Mouse (Mus musculus) forebrain, embryonic 11.5 days (tissue): ENCODE data around the gene Lemd2. TPM values are rescaled to one million over a fixed set of nuclear protein-coding genes. Genes with fewer than 3 reads are reported as not detected.

Source experiments
- ATAC-seq: fragments of 200-750 bp; cut with Nextera tagmentation; replicated peaks from 2 replicates; pipeline ENCODE4 v1.8.0; 2017; ENCODE audit warnings: moderate TSS enrichment; ENCODE audit not compliant: low FRiP score
- DNase-seq: peaks from one replicate; pipeline ENCODE4 v3.0.0-alpha.2; 2017; ENCODE audit warnings: low spot score
- H3K27ac ChIP-seq: fragments of 300-500 bp; sonication (generic); 2 replicates; pipeline ENCODE4 v1.5.1; 2014; ENCODE audit warnings: low read depth, low read length
- H3K27me3 ChIP-seq: fragments of 300-500 bp; sonication (generic); 2 replicates; pipeline ENCODE4 v1.6.1; 2014; ENCODE audit warnings: mild to moderate bottlenecking, low read length, mixed read lengths; ENCODE audit not compliant: control insufficient read depth, insufficient read depth
- H3K36me3 ChIP-seq: fragments of 300-500 bp; sonication (generic); 2 replicates; pipeline ENCODE4 v1.6.1; 2014; ENCODE audit warnings: mild to moderate bottlenecking, low read length, moderate library complexity, mixed read lengths; ENCODE audit not compliant: control insufficient read depth, insufficient read depth
- H3K4me1 ChIP-seq: fragments of 300-500 bp; sonication (generic); replicated peaks from 2 replicates; pipeline ENCODE4 v1.6.1; 2014; ENCODE audit warnings: low read length, mixed read lengths; ENCODE audit not compliant: control insufficient read depth, insufficient read depth
- H3K4me2 ChIP-seq: fragments of 300-500 bp; sonication (generic); 2 replicates; pipeline ENCODE4 v1.6.1; 2014; ENCODE audit warnings: low read depth, mild to moderate bottlenecking, low read length, moderate library complexity, mixed read lengths; ENCODE audit not compliant: severe bottlenecking
- H3K4me3 ChIP-seq: fragments of 300-500 bp; sonication (generic); 2 replicates; pipeline ENCODE4 v1.5.1; 2014; ENCODE audit warnings: low read depth, low read length
- H3K9ac ChIP-seq: fragments of 300-500 bp; sonication (generic); 2 replicates; pipeline ENCODE4 v1.6.1; 2014; ENCODE audit warnings: low read length
- H3K9me3 ChIP-seq: fragments of 300-500 bp; sonication (generic); 2 replicates; pipeline ENCODE4 v1.6.1; 2016; ENCODE audit warnings: low read length, mixed read lengths; ENCODE audit not compliant: control insufficient read depth
- WGBS: fragments of 180-500 bp; shearing (Covaris S2); extraction: QIAGEN DNeasy Blood & Tissue Kit; methylation state at CpG from one replicate; pipeline ENCODE4 v1.1.7; 2014; 5-methylcytosine and 5-hydroxymethylcytosine counted together
- polyA plus RNA-seq: library from polyadenylated mRNA; unstranded; fragments of >200 nt; fragmentation: Nextera tagmentation; extraction: Ambion mirVana; gene quantifications from 2 replicates; pipeline ENCODE4 v1.2.1, GENCODE M21; 2014

Gene Lemd2
- polyA plus RNA-seq, 1 experiment from 2014 or later: 18.1 TPM

DNA sequence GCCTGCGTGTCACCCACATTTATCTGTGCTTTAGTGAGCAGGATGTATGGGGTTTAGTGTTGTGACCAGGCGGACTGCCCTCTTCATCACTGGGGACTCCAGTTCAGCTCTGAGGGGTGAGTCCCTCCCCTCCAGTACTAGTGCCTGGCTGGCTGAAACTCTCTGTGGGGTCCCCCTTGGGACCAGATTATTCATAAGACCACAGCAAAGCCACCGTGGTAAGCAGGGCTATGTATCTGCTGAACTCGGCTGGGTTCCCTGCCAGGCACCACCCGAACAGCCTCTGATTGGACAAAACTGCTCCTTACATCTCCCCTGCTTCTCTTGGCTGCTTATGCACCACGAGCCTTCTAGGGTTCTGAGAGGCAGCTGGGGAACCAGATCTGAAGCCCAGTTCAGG, 14.6 kb upstream of the Lemd2 start:
- H3K9ac ChIP-seq: no peak overlapping the region
- DNase-seq (no peak), ATAC-seq (no peak)
- H3K4me1 ChIP-seq: no peaks in the 10 kb centered on the region
- WGBS: 53% methylated on average over 6 of the region's 6 CpGs
- no peak overlapping the region for H3K27ac ChIP-seq
- no peak overlapping the region for H3K4me3 ChIP-seq
- H3K36me3 ChIP-seq: no peaks in the 10 kb centered on the region
- no peak overlapping the region for H3K4me2 ChIP-seq
- H3K27me3 ChIP-seq: no peaks in the 10 kb centered on the region
- no peaks in the 10 kb centered on the region; the same call in 1 of the 2 replicates for H3K9me3 ChIP-seq

DNA sequence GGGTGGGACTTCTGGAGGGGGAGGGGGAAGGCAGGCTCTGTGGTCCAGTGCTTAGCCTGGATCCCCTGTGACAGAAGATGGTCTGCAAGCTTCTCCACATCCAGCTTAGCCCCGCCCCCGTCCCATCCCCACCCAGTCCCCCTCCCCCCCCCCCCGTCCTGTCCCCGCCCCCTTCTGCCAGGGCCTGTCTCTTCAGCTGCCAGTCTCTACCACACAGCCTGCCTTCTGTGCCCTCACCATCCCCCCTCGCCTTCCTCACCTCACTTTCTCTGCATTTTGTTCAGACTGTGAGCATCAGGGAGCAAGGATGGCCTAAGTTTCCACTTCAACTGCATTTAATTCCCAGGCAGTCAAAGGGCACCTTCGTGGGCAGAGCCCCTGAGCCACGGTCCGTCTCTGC, 14.1 kb upstream of the Lemd2 start:
- WGBS: 40% methylated on average over 8 of the region's 8 CpGs
- H3K4me1 ChIP-seq: no peaks in the 10 kb centered on the region
- DNase-seq (no peak), ATAC-seq (no peak)
- H3K9ac ChIP-seq: no peak overlapping the region
- no peaks in the 10 kb centered on the region for H3K36me3 ChIP-seq
- H3K4me3 ChIP-seq: no peak overlapping the region
- no peaks in the 10 kb centered on the region for H3K27me3 ChIP-seq
- no peak overlapping the region for H3K27ac ChIP-seq
- no peak overlapping the region for H3K4me2 ChIP-seq
- no peaks in the 10 kb centered on the region; the same call in 1 of the 2 replicates for H3K9me3 ChIP-seq

DNA sequence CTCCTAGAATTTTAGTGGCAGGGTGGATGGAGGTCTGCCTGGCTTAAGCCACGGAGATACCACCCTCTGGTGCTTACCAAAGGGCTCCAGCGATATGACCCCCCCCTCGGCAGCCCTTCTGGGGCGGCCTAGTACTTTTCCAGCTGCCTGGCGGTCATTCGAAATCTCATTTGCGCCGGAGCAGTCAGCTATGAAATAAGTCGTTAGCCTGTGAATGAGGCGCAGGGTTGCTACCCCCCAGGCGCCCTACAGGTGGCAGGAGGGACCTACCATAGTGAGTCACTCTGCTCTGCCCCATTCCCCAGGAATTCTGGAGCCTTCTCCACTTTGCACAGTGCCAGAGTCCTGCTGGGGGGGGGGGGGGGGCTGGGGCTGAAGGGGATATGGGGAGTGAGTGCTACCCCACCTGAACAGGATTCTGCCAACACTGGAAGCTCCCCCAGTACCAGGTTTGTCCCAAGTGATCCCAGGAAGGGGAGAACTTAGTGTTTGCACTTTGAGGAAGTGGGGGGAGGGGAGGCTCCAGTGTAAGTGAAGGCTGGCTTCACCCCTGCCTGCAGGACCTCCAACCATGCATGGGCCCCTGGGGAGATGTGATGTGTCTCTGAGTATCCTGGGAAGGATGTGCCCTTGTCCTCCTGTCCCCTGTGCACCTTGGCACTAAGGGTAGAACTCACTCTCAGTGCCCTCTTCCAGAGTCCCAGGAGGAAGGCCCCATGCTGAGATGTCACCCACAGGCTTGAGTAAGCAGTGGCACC, 8.7 kb upstream of the Lemd2 start:
- no peaks in the 10 kb centered on the region for H3K36me3 ChIP-seq
- whole genome bisulfite sequencing: 3% methylated on average over 11 of the region's 11 CpGs
- H3K9me3 ChIP-seq: no peaks in the 10 kb centered on the region
- H3K4me2 ChIP-seq: no peak overlapping the region
- ATAC-seq (no peak), DNase-seq (peak; percentile 76)
- H3K9ac ChIP-seq: no peak overlapping the region
- peaks cover 3% of the 10 kb centered on the region; the same call in 1 of the 2 replicates for H3K4me1 ChIP-seq
- H3K4me3 ChIP-seq: no peak overlapping the region
- no peak overlapping the region for H3K27ac ChIP-seq
- no peaks in the 10 kb centered on the region for H3K27me3 ChIP-seq

DNA sequence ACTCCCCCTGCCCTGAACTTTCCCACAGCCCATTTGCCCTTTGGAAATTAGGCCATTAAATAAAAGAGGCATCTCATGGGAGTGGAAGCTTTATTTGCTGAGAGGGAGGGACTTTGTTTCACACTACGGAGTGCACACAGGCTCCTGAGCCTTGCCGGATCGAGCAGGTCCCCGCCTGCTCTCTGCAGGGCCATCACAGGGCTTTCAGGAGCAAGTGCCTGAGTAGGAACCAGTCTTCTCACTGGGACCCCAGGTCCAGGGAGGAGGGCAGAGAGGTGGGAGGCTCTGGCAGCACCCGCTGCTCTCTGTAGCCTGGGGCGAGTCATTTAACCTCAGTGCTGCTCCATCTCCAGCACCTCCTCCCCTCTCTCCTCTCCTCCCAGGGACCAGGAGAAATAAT, 7.7 kb upstream of the Lemd2 start:
- no peak for ATAC-seq
- no peak overlapping the region for H3K9ac ChIP-seq
- H3K4me2 ChIP-seq: no peak overlapping the region
- peaks cover 3% of the 10 kb centered on the region; the same call in 1 of the 2 replicates for H3K4me1 ChIP-seq
- 37% methylated on average over 6 of the region's 6 CpGs for WGBS
- H3K27me3 ChIP-seq: no peaks in the 10 kb centered on the region
- no peak for DNase-seq
- no peaks in the 10 kb centered on the region for H3K9me3 ChIP-seq
- H3K4me3 ChIP-seq: no peak overlapping the region
- no peak overlapping the region for H3K27ac ChIP-seq
- H3K36me3 ChIP-seq: no peaks in the 10 kb centered on the region

DNA sequence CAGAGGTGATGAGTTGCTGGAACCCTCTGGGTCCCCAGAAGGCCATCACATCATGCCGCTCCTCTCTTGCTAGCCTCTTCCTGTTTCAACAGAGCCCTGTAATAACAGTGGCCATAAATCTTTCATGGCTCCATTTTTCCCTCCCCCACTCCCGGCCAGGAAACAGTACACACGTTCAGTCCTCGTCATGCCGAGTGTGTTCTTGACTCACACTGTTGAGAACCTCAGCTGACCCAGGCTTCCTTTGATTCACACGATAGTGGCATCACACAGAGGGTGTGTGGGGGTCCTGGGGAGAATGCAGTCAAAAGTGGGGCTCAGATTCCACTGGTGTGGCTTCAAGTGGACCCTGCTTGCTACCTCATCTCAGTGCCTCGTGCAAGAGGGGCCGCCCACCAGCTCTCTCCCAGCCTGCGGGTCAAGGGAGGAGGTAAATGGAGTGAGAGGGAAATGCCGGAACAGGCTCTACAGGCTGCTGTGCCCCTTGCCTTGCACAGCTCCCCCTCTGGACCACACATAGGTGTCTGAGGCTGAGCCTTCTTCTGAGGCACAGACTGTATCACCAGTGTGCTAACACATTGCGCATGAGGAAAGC, 2.9 kb upstream of the Lemd2 start:
- H3K27me3 ChIP-seq: no peaks in the 10 kb centered on the region
- ATAC-seq (no peak), DNase-seq (no peak)
- peaks cover 5% of the 10 kb centered on the region for H3K4me1 ChIP-seq
- no peak overlapping the region for H3K4me2 ChIP-seq
- no peaks in the 10 kb centered on the region for H3K36me3 ChIP-seq
- no peak overlapping the region for H3K27ac ChIP-seq
- no peaks in the 10 kb centered on the region for H3K9me3 ChIP-seq
- no peak overlapping the region for H3K4me3 ChIP-seq
- H3K9ac ChIP-seq: no peak overlapping the region
- WGBS: 76% methylated on average over 11 of the region's 11 CpGs

DNA sequence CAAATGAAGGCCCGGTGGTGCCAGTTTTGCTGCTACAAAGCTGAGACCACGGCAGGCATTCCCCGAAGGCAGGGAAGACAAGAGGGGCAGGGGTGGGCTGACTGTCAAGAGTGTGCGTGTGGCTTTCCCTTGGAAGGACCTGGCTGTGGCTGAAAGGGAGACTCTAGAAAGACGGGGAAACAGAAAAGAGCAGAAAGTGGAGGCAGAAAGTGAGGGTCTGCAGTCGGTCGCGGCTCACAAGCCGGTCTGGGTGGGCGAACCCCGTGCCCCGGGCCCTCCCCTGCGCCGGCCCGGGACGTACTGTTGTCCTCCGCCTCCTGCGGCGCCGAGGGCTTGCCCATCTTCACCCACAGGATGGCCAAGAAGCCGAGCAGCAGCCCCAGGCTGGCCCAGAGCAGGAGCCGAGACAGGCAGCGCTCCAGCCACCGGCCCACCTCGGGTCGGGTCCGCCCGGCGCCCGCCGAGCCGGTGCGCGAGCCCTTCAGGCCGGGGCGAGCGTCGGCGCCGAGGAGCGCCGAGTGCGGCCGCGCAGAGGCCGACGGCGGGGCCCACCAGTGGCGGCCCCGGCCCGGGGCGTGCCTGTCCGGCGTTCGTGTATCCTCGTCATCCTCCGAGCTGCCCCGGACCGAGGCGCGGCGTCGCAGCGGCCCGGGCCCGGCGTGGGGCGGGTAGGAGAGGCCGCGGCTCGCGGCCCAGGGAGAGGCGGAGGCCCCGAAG, 753 bp downstream of the Lemd2 start:
- DNase-seq (peak; percentile 74), ATAC-seq (peak; percentile 66)
- 1% methylated on average over 58 of the region's 74 CpGs for WGBS
- H3K36me3 ChIP-seq: peaks cover 7% of the 10 kb centered on the region; the same call in 1 of the 2 replicates
- peak overlapping the region; percentile 91 for H3K27ac ChIP-seq
- no peaks in the 10 kb centered on the region for H3K9me3 ChIP-seq
- H3K4me3 ChIP-seq: peak overlapping the region; percentile 91
- H3K4me2 ChIP-seq: peak overlapping the region; percentile 90
- H3K9ac ChIP-seq: peak overlapping the region; percentile 97
- H3K27me3 ChIP-seq: no peaks in the 10 kb centered on the region
- H3K4me1 ChIP-seq: peaks cover 5% of the 10 kb centered on the region; the same call in 1 of the 2 replicates

DNA sequence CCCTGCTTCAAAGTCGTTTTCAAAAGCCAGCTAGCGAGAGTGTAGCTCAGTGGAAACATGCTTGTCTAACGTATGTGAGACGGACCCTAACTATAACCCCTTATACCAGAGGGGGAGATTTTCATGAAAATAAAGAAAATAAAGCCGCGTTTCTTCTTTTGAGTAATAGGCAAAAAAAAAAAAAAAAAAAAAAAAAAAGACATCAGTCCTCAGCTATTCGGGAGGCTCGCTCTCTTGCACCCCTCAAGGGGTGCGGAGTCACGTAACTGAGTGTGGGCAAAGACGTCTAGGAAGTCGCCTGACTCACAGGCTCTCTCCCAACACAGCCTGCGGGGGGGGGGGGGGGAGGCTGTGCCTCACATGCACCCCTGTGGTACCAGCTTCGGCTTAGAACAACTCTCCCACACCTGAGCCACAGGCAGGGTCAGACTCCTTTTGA, 1.3 kb downstream of the Lemd2 start:
- H3K27ac ChIP-seq: no peak overlapping the region
- peaks cover 7% of the 10 kb centered on the region; the same call in 1 of the 2 replicates for H3K36me3 ChIP-seq
- ATAC-seq: no peak

DNA sequence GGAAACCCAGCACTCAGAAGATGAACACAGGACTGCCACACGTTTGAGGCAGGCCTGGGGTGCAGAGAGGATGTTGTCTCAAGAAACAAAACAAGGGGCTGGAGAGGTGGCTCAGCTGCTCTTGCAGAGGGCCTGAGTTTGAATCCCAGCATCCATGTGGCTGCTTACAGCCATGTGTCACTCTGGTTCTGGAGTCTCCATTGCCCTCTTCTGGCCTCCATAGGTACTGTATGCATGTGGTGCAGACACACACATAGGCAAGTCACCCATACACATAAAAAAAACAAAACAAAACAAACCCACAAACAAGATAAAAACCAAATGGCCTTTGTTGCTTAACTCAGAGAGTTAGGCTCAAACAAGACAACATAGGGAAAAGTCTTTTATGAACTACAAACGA, 2.3 kb downstream of the Lemd2 start:
- Histone ChIP-seq H3K9ac (no peak overlapping the region), H3K4me1 (peaks cover 5% of the 10 kb centered on the region; the same call in 1 of the 2 replicates), H3K36me3 (peaks cover 7% of the 10 kb centered on the region; the same call in 1 of the 2 replicates), H3K27me3 (no peaks in the 10 kb centered on the region), H3K4me3 (no peak overlapping the region), H3K9me3 (no peaks in the 10 kb centered on the region), H3K4me2 (no peak overlapping the region), H3K27ac (no peak overlapping the region)
- ATAC-seq: no peak
- DNase-seq: no peak
- WGBS: 95% methylated on average over 2 of the region's 2 CpGs

More for the DNA sequence above, 1.3 kb downstream of the Lemd2 start:
- Histone ChIP-seq H3K4me2 (peak overlapping the region; percentile 90), H3K4me1 (peaks cover 5% of the 10 kb centered on the region; the same call in 1 of the 2 replicates), H3K9me3 (no peaks in the 10 kb centered on the region), H3K4me3 (peak overlapping the region; percentile 91), H3K27me3 (no peaks in the 10 kb centered on the region), H3K9ac (peak overlapping the region; percentile 97)
- no peak for DNase-seq
- 54% methylated on average over 14 of the region's 14 CpGs for WGBS
